Mouse (Mus musculus): ENCODE data around the gene Vamp1.

The Vamp1 gene

DNA sequence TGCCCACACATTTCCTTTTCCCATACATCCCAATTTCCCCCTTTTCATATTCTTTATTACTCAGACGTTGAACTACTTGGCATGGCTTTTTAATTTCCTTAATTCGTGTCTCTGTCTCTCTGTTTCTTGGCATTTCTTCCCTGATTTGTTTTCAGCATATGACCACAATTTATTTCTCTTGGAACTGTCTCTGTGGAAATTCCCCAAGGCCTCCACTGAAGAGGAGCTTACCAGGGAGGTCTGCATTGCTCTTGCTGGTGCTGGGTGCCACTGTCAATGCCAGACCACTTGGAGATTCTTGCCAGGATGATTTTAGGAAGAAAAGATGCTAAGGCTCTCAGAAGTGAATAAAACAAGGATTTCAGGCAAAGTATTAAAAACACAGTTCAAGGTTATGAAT is 2.7 kb upstream of the Vamp1 start:
- in situ Hi-C loops (cut with MboI, MseI): no loop called here

DNA sequence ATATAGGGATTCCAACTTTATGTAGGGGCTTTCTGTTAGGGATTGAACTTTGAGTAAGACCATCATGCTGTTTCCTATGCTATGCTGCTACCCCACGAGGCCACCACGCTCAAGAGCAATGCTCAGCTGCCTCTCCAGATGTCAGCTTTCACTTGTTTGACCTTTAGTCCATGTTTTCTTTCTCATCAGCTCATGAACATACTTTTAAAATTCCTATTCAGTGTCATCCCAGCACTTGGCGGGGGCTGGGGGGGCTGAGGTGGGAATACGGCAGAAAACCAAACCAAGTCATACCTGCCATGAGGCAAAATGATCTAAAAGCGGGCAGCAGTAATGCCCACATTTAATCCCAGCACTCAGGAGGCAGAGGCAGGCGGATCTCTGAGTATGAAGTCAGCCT is 2.2 kb upstream of the Vamp1 start:
- in situ Hi-C loops (cut with MboI, MseI): no loop called here

DNA sequence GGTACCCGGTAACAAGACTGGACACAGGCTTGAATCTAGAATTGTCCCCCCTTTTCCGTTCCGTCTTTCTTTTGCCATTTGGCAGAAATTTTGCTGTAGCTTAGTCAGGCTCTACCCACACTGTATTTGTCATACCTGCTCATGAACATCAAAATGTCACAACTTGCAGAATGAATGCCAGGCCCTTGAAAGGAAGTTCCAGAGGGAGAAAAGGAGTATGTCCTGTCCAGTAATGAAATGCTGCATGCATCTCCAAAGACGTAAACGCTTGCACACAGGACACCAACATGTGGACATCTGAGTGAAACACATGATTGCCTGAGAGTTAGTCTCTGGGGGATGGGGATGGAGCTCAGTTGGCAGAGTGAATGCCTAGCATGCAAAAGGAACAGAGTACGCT is 1.6 kb upstream of the Vamp1 start:
- in situ Hi-C loops (cut with MboI, MseI): no loop called here

DNA sequence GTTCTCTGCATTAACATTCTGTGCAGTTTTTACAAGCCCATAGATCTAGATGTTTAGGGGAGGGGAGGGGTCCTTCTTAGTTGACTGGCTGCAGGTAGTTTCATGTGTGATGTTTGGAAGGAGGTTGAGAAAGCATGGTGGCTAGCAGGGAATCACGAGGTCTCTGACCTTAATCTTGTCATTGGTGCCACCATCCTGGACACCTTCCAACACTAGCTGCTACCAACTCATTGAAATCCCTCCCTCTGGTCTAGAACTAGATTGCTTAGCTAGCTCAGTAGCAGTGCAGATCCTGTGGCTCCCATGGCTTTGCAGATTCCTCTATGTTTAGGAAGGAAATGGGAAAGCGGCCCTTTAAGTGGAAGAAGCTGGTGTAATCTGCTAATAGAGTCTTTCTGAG is 1.5 kb downstream of the Vamp1 start:
- in situ Hi-C loops (cut with MboI, MseI): no loop called here

DNA sequence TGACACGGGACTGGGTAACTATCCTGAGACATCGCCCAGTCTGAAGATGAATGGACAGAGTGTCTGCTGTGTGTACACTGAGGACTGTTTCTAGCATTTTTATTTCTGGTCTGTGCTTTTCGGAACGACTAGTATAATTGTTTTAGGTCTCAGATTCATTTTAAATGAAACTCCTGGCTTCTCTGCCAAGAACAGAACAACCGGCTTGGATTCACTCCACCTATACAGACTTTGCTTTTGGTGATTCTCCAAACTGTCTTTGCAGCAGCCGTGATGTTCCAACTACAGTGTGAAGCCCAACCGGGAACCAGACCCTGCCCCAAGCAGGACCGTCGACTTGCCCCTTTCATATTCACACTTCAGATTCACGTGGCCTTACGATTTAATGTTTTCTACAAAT is 2.5 kb downstream of the Vamp1 start:
- in situ Hi-C loops (cut with MboI, MseI): no loop called here

DNA sequence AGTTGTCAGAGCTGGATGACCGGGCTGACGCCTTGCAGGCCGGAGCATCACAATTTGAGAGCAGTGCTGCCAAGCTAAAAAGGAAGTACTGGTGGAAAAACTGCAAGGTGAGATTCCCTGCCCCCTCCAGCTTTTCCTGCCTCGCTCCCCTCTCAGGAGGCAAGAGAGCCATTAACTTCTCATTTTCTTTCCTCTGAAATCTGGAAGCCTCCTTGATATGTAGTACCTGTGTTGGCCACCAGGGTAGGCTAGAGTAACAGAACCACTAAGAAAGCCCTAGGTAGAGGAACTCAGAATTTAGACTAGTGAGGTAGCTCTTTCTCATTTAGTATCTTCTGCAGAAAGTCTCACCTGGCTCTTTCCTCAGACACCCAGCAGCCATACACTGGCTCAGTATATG is 3.6 kb downstream of the Vamp1 start:
- in situ Hi-C loops (cut with MboI, MseI): no loop called here

DNA sequence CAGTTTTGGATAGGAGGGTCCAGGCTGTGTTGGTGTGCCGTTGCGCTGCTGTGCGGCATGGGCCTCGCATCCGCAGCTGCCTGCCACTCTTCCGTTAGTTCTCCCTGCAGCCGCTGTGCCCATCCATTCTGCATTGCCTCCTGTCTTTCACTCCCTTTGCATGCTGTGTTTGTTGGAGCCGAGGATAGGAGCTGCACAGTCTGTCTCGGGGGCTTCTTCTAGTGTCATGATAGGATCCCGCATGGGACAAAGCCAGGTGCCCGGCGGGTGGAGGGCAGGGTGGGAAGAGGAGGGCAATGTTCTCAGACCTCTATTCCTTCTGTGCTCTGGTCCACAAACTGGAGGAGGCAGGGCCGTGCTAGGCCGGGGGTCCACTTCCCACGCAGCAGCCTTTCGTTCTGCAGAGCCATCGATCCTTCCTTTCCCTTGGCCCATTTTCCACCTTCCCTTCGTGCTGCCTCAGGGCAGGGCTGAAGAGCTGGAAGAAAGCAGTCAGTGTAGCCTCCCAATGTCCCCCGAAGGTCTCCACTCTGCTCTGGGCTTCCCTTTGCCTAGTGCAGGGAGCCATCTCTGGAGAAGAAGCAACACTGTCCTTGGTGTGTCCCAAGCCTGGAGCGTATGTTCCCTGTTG is 5.9 kb downstream of the Vamp1 start:
- in situ Hi-C loops (cut with MboI, MseI): loop anchor here (10.0 kb wide), 1 partner anchor 54 kb away; no protein-coding TSS in a partner anchor

DNA sequence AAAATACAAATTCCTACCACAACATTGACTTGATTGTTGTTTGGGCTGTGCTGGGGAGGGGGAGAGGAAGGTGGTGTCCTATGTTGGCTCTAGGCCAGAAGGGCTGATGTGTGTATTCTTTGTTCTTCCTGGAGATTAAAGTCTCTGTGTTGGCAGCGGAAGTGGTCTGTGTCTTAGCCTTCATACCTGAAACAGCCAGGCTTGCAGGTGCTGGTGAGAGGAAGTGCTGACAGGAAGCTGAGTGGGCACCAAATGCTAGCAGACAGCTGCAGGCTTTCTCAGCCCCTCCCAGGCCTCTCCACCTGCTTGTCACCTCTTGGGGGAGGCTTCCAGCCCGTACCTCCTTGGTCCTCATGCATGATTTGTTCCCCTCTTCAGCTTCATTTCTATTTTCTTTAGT is 6.8 kb downstream of the Vamp1 start:
- in situ Hi-C loops (cut with MboI, MseI): loop anchor here (10.0 kb wide), 1 partner anchor 53 kb away; no protein-coding TSS in a partner anchor

DNA sequence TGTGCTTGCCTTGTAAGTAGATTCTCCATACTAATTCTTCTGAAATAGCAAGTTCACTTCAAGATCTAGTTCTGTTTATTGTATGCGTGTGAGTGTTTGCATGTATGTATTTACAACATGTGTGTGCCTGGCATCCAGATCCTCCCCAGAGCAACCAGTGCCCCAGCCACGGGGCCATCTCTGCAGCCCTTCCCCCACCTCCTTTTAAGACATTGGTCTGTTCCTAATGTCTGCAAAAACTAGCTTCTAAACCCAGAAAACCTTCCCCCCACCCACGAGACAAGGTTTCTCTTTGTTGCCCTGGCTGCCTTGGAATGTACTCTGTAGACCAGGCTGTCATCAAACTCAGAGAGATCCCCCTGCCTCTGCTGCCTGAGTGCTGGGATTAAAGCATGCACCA is 7.2 kb downstream of the Vamp1 start:
- in situ Hi-C loops (cut with MboI, MseI): loop anchor here (10.0 kb wide), 1 partner anchor 52 kb away; no protein-coding TSS in a partner anchor

DNA sequence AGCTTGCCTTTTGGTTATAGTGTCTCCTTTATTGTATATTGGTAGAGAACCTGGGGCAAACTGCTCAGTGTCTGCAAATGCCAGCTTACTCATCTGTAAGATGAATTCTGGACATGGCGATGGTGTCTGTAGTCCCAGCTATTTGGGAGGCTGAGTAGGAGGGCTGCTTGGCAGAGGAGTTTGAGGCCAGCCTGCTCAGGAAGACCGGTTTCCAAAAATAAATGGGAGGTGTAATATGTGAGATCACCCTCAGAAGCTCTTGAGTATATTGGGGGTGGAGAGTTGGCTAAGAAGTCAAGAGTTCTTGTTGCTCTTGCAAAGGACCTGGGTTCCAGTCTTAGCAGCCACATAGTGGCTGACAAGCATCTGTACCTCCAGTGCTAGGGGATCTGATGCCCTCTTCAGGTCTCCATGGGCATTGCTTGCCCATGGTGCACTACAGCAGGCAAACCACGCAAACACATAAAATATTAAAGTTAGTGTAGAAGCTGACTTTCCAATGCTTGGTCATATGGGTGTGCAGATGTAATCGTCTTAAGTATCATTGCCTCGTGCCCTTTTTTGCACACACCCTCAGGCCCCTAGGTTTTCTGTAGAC is 10.3 kb downstream of the Vamp1 start:
- in situ Hi-C loops (cut with MboI, MseI): loop anchor here (5.0 to 10.0 kb wide), 3 partner anchors 38 to 78 kb away; partner anchors contain the start of gene Iffo1

DNA sequence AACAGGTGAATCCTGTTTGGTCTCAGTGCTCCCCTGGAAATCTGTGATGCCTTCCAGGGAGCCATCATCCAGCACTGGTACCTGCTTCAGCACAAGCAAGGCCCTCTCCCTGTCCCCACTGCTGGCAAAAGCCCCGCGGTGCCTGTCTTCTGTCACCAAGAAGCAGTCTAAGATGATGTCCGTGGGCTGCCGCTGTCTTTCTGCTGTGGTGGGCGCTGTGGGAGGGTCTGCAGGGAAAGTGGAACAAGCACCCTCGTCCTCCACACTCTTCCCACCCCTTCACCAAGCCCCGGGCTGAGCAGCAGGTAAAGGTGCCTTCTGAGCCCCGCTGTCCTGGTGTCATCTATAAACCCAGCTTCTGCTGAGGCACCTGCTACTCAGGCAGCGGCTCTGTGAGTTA is 15.2 kb downstream of the Vamp1 start:
- in situ Hi-C loops (cut with MboI, MseI): no loop called here

DNA sequence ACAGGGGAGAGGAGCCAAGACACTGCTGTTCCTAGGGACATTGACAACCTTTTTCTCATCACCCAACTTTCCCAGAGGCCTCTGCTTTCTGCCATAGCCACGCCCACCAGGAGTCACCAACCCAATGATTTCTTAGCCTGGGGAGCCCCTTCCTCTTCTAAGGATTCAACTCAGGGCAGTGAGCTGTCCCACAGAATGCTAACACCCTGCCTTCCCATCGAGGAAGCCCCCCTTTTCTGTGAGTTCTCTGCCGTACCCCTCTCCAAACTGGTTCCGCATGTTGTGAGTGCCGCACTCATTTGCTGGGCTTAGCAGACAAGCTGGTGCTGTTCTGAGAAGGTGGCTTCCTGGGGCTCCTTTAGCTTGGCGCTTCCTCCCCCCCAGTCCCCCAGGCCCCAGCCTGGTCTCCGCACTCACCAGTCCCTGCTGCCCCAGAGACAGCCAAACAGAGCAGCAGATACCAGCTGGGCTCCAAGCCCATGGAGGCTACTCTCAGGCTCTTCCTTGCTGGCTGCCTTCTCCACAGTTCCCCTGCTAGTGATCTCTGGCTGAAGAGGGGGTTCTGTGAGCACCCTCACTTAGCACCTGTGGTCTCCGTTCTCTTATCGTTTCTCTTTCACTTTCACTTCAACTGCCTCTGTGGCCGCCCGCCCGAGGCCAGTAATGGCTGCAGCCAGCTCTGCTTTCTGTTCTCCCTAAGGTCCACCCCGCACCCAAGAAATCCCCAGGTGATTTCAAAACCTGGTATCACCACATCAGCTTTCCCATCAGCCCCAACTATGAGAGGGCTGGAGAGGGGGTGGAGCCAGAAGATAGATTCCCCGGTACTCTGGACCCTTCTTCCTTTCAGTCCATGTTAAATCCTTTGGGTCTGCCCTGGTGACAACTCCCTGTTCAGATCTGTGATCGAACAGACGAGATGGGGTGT is 16.0 kb downstream of the Vamp1 start, which contains the start of gene Tapbpl:
Tapbpl (minus strand) TSS at position 744 of the 928 bp plus-strand sequence.
- in situ Hi-C loops (cut with MboI, MseI): no loop called here

DNA sequence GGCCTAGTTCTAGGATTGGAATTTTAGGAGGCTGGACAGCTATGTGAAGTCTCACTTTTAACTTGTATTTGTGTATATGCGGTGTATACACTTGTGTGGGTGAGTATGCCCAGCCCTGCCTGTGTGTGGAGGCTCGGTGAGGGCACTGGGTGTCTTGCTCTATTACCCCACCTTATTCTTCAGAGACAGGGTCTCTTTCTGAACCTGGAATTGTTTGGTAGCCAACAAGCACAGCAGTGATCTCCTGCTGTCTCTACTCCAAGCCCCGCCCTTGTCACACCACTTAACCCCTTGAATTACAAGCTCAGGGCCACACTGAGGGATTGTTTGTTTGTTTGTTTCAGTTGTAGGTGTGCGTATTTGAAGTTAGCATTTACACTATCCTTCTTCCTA is 16.7 kb downstream of the Vamp1 start:
- in situ Hi-C loops (cut with MboI, MseI): no loop called here

DNA sequence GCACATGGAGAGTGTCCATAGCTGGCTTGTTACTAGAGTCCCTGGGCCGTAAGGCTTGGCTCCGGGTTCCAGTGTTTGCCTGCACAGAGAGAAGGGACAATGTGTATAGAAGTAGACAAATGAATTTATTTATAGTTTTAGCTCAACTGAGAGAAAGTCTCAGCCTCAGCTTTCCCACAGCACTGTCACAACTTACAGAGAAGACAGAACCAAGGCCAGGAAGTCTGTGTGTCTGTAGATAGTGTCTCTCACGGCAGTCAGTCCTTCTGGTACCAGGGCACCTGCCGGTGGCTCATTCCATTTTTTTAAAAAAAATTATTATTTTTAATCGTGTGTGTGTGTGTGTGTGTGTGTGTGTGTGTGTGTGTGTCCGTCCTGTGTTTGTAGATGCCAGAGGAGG is 17.2 kb downstream of the Vamp1 start:
- in situ Hi-C loops (cut with MboI, MseI): no loop called here

DNA sequence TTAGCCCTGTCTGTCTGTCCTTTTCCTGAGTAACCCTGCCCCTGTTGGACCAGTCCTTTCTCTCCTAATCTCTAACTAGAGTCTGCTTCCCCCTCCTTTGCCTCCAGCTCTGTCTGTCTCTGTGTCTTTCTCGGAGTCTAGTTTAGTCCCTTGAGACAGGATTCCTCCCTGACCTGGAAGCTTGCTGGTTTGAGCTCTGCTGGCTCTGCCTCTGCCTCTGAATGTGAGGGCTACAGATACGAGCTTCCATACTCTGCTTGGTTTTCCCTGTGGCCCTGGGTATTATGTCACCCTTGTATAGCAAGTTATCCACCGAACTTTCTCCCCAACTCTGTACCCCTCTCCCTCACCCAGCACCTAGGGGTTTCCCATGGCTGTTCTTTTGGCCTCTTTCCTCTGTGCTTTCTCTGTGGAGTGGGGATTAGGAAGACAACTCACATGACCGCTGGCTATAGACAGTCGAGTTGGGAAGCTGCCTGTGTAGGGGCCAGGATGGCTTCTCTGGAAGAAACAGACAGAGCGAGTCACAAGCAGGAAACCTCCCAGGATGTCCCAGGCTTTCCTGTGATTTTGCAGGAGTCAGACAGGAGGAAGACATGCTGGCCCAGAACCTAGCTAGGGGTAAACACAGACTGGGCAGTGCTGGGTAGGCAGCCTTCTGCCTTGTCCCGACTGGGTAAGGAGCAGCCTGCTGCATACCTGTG is 18.6 kb downstream of the Vamp1 start:
- in situ Hi-C loops (cut with MboI, MseI): no loop called here

DNA sequence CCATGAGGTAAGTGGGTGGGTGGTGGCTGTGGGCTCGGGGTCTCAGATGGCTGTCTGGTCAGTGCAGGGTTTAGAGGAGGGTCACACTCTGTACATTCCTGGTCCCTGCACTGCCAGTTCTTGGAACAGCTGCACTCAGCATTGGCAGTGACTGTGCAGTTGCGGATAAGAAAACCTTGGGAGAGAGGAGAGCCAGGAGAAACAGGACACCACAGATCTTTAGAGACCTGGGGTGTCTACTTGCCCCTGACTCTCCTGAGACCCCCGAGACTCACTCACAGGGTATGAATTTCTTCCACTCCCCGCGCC is 19.1 kb downstream of the Vamp1 start:
- in situ Hi-C loops (cut with MboI, MseI): no loop called here

DNA sequence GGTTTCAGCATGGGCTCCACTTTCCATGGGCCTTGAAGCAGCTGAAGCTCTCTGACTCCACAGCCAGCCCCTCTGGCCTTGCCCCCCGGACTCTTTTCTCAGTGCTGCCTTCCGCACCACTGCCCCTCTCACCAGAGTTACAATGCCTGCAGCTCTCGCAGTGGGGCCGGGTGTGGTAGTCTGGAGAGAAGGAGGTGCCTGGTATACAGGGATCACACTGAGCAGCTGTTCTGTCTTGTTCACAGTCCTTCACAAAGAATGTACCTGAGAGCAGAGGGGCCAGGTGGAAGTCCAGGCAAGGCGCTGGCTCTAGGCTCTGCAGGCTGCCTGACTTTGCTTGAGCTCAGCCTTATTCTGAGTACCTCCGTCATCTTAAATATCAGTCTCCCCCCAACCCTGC is 21.0 kb downstream of the Vamp1 start:
- in situ Hi-C loops (cut with MboI, MseI): no loop called here

DNA sequence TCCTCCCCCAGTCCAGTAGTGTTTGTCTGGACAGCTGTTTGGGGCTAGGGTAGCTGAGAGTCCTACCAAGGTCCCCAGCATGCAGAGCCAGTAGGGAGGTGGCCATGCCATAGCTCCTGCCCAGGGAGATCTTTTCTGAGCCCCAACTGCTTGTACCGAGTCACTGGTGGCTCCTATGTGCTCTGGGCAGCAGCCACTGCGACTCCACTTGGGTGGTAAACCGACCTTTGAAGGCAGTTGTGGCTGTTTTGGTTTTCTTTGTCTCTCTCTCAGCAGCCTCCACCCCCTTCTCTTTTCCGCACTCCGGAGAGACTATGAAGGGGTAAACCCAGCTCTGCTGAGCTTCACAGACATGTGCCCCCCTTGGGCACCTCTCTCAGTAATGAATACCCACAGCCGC is 21.4 kb downstream of the Vamp1 start, which contains the start of gene Cd27:
Cd27 (minus strand) TSS at position 229 of the 400 bp plus-strand sequence.
- in situ Hi-C loops (cut with MboI, MseI): no loop called here

DNA sequence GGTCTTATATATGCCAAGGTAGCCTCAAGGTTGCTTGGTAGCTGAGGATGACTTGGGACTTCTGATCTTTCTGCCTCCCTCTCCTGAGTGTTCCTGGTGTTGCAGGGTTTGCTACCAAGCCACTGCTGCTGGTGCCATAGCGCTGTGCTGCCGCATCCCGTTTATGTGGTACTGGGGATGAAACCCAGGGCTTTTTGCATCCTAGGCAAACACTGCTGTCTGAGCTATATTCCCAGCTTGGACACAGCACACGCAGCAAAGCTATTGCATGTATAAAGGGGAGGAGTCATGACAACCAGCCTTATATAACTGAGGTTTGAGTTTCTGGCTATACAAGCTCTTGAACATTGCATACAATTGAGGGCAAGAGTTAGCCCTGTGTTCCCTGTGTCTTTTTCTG is 22.1 kb downstream of the Vamp1 start:
- in situ Hi-C loops (cut with MboI, MseI): no loop called here

DNA sequence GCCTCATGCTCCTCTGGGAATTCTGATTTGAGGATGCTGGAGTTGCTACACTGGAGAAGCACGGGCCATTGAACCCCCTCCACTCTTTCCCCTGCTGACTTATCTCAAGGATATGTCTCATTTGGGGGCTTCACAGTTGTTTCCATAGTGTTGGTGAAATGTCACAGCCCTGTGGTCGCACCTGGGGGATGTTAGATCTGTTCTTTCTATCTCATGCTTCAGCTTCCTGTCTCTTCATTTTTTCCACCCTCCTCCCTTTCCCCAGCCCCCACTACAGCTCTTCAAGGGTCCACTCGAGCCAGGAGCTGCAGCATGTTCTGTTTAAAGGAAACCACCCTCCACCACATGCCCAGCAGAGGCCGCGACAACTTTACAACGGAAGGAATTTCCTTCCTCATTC is 23.0 kb downstream of the Vamp1 start:
- in situ Hi-C loops (cut with MboI, MseI): no loop called here

DNA sequence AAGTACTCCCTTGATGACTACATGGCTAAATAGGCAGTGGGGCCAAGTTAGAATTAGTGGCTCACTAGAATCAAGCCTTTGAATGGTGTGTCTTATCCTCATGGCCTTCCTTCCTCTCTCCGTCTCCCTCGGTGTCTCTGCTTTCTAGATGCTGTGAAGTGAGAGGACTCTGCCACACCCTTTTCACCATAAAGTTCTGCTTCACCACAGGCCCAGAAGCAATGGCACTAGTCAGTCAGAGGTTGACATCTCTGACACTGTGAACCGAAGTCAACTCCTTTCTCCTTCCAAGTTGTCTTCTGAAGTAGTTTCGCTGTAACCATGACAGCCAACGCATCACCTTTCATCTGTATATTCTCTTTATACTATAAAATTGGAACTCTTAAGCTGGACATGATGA is 24.2 kb downstream of the Vamp1 start:
- in situ Hi-C loops (cut with MboI, MseI): no loop called here

DNA sequence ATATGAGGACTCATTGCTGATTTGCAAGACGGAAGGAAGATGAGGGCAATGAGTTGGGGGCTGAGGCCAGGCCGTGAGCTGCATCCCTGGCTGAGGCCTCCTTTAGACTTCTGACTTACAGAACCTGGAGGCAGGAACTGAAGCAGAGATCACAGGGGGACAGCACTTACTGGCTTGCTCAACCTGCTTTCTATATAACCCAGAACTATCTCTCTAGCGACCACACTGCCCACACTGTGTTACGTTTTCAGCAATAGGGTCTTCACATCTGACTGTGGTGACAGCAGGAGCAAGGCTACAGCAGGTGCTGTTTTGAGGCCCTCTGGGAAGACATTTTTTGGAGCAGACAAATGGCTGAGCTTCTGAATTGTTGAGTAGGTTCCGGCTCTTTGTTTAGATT is 25.3 kb downstream of the Vamp1 start:
- in situ Hi-C loops (cut with MboI, MseI): no loop called here
